Mouse (Mus musculus) bone marrow, adult 2 months (tissue): Measurements from ENCODE around the gene Cntn1.

Source experiments
- CTCF ChIP-seq: fragments of 200-500 bp; IDR thresholded peaks from 2 replicates; pipeline ENCODE4 v1.5.1; 2011; ENCODE audit warnings: low read length, control low read depth; ENCODE audit not compliant: control insufficient read depth, insufficient read depth
- POLR2A ChIP-seq: fragments of 200-500 bp; IDR thresholded peaks from 2 replicates; pipeline ENCODE4 v1.6.1; 2011; ENCODE audit warnings: low read depth, mild to moderate bottlenecking, control low read depth, low read length, borderline replicate concordance; ENCODE audit not compliant: control insufficient read depth

GRCm38 (mm10) chr15:92264980-92265707 is 214.2 kb downstream of the Cntn1 start:
- TF ChIP-seq CTCF (no peak), POLR2A (no peak)
